Mouse (Mus musculus): ENCODE data around the gene Gas6. TPM values are rescaled to one million over a fixed set of nuclear protein-coding genes. Genes with fewer than 3 reads are reported as not detected.

Gene Gas6
- total RNA-seq, 2 experiments from 2014 or later, result 105 to 116 TPM

Other genes with a start within 250 kb of the Gas6 start
- gene Adprhl1, start 240.3 kb downstream of the Gas6 start, total RNA-seq (2021), result 1 to 10 TPM; 2.2 to 3.1 TPM
- 10 to 100 TPM; 27.6 to 29.7 TPM for gene Dcun1d2, start 206.4 kb downstream of the Gas6 start, total RNA-seq (2021)
- 10 to 100 TPM; 43.8 to 45.6 TPM for gene Tmco3, start 206.3 kb downstream of the Gas6 start, total RNA-seq (2021)
- 10 to 100 TPM; 70.9 to 75.2 TPM for gene Tfdp1, start 155.7 kb downstream of the Gas6 start, total RNA-seq (2021)
- not detected for gene Atp4b, start 97.7 kb downstream of the Gas6 start, total RNA-seq (2021)
- gene Grk1, start 89.4 kb downstream of the Gas6 start, total RNA-seq (2021), result under 1 TPM in 1 of 2 experiments, not detected in 1; 0.07 TPM
- 10 to 100 TPM in 1 of 2 experiments, 1 to 10 TPM in 1; 9.3 to 11.1 TPM for gene Tmem255b, start 59.3 kb downstream of the Gas6 start, total RNA-seq (2021)
- gene 1700029H14Rik, start 68.0 kb upstream of the Gas6 start, total RNA-seq (2021), result not detected
- gene Rasa3, start 183.1 kb upstream of the Gas6 start, total RNA-seq (2021), result 10 to 100 TPM; 62.6 to 73.0 TPM
- gene Cfap97d2, start 211.4 kb upstream of the Gas6 start, total RNA-seq (2021), result 1 to 10 TPM; 1.8 to 2.3 TPM